Mouse (Mus musculus) forebrain, embryonic 13.5 days (tissue): ENCODE data around the gene Zfp629. TPM values are rescaled to one million over a fixed set of nuclear protein-coding genes. Genes with fewer than 3 reads are reported as not detected.
"Not testable (repeated sequence)": the region's sequence is repeated elsewhere in the genome, so short reads cannot be mapped to it uniquely, and the experiment has no call there.

Experiments
- ATAC-seq: fragments of 200-750 bp; cut with Nextera tagmentation; 2 replicates; pipeline ENCODE4 v1.8.0; 2017
- H3K27ac ChIP-seq: fragments of 300-500 bp; sonication (generic); 2 replicates; pipeline ENCODE4 v1.5.1; 2015; ENCODE audit warnings: inconsistent platforms, mild to moderate bottlenecking, moderate library complexity
- H3K27me3 ChIP-seq: fragments of 300-500 bp; sonication (generic); 2 replicates; pipeline ENCODE4 v1.6.1; 2015; ENCODE audit warnings: mild to moderate bottlenecking, inconsistent platforms
- H3K36me3 ChIP-seq: fragments of 300-500 bp; sonication (generic); 2 replicates; pipeline ENCODE4 v1.6.1; 2015; ENCODE audit warnings: mild to moderate bottlenecking, inconsistent platforms; ENCODE audit not compliant: poor library complexity, severe bottlenecking
- H3K4me1 ChIP-seq: fragments of 300-500 bp; sonication (generic); 2 replicates; pipeline ENCODE4 v1.6.1; 2015; ENCODE audit warnings: inconsistent platforms
- H3K4me2 ChIP-seq: fragments of 300-500 bp; sonication (generic); 2 replicates; pipeline ENCODE4 v1.6.1; 2015; ENCODE audit warnings: inconsistent platforms, mild to moderate bottlenecking, moderate library complexity
- H3K4me3 ChIP-seq: fragments of 300-500 bp; sonication (generic); 2 replicates; pipeline ENCODE4 v1.5.1; 2015; ENCODE audit warnings: mild to moderate bottlenecking, inconsistent platforms
- H3K9ac ChIP-seq: fragments of 300-500 bp; sonication (generic); 2 replicates; pipeline ENCODE4 v1.6.1; 2015; ENCODE audit warnings: mild to moderate bottlenecking, inconsistent platforms
- H3K9me3 ChIP-seq: fragments of 300-500 bp; sonication (generic); replicated peaks from 2 replicates; pipeline ENCODE4 v1.6.1; 2016; ENCODE audit warnings: inconsistent platforms
- WGBS: fragments of 180-500 bp; shearing (Covaris S2); methylation state at CpG from one replicate; pipeline ENCODE4 v1.1.7; 2015; 5-methylcytosine and 5-hydroxymethylcytosine counted together
- polyA plus RNA-seq: library from polyadenylated mRNA; unstranded; fragments of >200 nt; fragmentation: Nextera tagmentation; extraction: Ambion mirVana; gene quantifications from 2 replicates; pipeline ENCODE4 v1.2.1, GENCODE M21; 2015

Gene Zfp629
- 18.6 and 22.0 TPM in 2 replicates for polyA plus RNA-seq

DNA sequence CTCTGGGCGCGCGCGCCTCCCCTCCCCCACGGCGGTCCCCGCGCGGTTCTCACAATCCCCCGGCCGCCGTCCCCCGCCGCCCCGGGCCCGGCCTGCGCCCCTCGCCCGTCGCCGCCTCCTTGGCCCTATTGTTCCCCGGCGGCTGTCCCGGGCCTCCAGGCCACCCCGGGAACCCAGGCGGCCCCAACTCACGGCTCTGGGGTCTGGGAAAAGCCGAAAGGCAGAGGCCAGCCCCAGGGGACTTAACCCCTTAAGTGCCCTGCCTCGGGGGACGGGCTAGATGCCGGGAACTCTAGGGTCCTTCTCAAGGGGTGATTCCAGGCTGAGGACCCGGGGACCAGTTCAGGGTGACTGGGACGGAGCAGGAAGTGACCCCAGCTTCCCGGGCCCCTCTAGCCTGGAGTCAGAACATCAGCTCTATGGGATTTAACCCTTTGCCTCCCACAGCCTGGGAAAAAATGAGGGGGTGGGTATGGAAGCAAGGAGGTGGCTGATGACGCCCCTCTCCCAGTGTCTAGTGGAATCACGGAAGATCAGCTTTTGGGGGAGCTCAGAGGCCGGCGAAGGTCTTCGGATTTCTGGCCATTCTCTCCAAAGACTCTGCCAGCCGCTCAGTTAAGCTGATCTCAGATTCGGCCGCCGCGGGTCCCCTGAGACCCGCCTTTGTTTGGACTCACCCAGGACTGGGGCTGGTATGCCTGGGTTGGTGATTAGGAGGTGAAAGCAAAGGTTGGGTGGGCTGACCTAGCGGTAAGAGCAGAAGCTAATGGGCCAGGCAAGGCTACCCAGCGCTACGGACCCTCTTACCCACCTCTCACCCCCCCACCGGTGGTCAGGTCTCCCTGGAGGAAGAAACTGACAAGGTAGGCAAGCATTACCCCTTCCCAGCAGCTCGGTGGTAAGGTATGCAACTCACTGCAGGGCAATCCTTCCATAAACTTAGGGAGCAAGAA, at the start of gene Zfp629:
TSS of gene Zfp629 (minus strand) at position 907 of the 953 bp plus-strand sequence.
- Histone ChIP-seq H3K4me1 (peaks cover 35% of the 10 kb centered on the region), H3K27ac (peak within 1 kb of the TSS; percentile 79), H3K36me3 (peaks cover 27% of the 10 kb centered on the region), H3K4me2 (peak within 1 kb of the TSS; percentile 92), H3K9ac (peak within 1 kb of the TSS; percentile 96), H3K4me3 (peak within 1 kb of the TSS; percentile 100), H3K27me3 (no peaks in the 10 kb centered on the region), H3K9me3 (no peaks in the 10 kb centered on the region)
- ATAC-seq, result peak; percentile 92
- WGBS, result under 1% methylated on average over 42 of the region's 50 CpGs

DNA sequence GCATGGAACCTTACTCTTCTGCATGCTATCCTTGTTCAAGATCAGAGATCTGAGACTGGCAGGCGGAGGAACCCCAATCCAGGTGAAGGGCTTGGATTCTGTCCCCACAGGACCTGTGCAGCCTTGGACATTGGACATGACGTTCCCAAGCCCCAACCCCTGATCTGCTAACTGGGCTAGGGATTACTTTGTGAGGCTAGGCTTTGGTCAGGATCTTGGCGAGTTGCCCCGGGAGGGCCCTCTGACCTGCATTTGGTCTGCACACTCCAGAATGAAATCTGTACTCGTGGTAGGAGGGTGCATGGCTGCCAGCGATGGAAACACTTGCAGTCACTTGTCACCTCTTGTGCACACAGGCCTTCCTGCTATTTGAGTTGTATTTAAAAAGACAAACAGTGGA, 47.3 kb upstream of the Zfp629 start:
- H3K4me2 ChIP-seq, result no peak overlapping the region
- no peaks in the 10 kb centered on the region for H3K27me3 ChIP-seq
- 87% methylated on average over 6 of the region's 6 CpGs for WGBS
- peaks cover 25% of the 10 kb centered on the region for H3K36me3 ChIP-seq
- no peak overlapping the region for H3K9ac ChIP-seq
- no peak overlapping the region for H3K27ac ChIP-seq
- H3K9me3 ChIP-seq, result no peaks in the 10 kb centered on the region
- no peak overlapping the region for H3K4me3 ChIP-seq
- no peak for ATAC-seq
- no peaks in the 10 kb centered on the region for H3K4me1 ChIP-seq

DNA sequence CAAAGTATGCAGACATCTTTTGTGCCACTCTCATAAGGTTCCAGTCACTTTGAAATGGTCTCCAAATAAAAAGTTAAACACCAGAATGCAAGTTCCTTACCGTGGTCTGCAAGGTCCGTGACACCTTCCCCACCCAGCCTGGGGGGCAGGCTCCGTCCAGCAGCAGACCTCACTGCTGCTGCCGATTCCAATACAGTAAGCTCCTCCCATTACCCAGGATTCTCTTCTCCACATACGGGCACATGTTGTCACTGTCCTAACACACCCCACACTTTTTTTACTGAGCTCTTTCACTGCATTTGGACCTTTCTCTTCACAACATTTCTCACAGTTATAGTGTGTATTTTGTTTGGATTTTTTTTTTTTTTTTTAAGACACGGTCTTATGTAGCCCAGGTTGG, 46.2 kb upstream of the Zfp629 start:
- Histone ChIP-seq H3K36me3 (peaks cover 25% of the 10 kb centered on the region), H3K4me1 (no peaks in the 10 kb centered on the region), H3K9ac (no peak overlapping the region), H3K4me3 (no peak overlapping the region), H3K27ac (no peak overlapping the region), H3K4me2 (no peak overlapping the region), H3K27me3 (no peaks in the 10 kb centered on the region), H3K9me3 (no peaks in the 10 kb centered on the region; the same call in 1 of the 2 replicates)
- WGBS, result 91% methylated on average over 6 of the region's 6 CpGs
- no peak for ATAC-seq

DNA sequence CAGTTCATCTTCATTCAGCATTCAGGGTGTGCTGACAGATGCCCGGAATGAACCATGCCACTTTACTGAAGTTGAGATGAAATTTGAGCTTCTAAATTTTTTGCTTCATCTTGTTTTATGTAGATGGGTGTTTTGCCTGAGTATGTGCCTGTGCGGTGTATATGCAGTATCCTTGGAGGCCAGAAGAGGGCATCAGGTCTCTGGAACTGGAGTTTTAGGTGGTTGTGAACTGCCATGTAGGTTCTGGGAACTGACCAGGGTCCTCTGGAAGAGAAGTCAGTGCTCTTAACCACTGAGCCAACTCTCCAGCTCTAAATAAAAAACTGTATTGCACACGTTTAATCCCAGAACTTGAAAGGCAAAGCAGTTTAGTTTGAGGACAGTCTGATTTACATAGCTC, 45.3 kb upstream of the Zfp629 start:
- WGBS, result 91% methylated on average over 3 of the region's 3 CpGs
- Histone ChIP-seq H3K4me3 (no peak overlapping the region), H3K27me3 (no peaks in the 10 kb centered on the region), H3K4me1 (no peaks in the 10 kb centered on the region), H3K27ac (no peak overlapping the region), H3K4me2 (no peak overlapping the region), H3K36me3 (peaks cover 15% of the 10 kb centered on the region), H3K9me3 (no peaks in the 10 kb centered on the region; the same call in 1 of the 2 replicates), H3K9ac (no peak overlapping the region)
- no peak for ATAC-seq

DNA sequence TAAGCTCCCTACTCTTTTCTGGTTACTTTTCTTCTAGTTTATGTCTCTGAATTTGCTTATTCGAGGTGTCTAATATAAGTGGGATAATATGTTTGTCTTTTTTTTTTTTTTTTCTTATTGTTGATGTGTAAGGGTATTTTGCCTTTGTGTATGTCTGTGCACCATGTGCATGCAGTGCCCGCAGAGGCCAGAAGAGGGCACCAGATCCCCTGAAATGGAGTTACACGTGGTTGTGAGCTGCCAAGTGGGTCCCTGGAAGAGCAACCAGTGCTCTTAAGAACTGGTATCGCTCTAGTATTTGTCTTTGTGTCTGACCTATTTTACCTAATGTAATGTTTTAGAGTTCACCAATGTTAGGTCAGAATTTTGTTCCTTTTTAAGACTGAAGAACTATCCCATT, 41.3 kb upstream of the Zfp629 start:
- Histone ChIP-seq H3K4me1 (no peaks in the 10 kb centered on the region), H3K27me3 (no peaks in the 10 kb centered on the region), H3K4me2 (no peak overlapping the region), H3K4me3 (no peak overlapping the region), H3K36me3 (peaks cover 7% of the 10 kb centered on the region; the same call in 1 of the 2 replicates), H3K9me3 (no peaks in the 10 kb centered on the region; the same call in 1 of the 2 replicates), H3K9ac (no peak overlapping the region), H3K27ac (no peak overlapping the region)
- ATAC-seq, result no peak
- 43% methylated on average over 4 of the region's 4 CpGs for WGBS

DNA sequence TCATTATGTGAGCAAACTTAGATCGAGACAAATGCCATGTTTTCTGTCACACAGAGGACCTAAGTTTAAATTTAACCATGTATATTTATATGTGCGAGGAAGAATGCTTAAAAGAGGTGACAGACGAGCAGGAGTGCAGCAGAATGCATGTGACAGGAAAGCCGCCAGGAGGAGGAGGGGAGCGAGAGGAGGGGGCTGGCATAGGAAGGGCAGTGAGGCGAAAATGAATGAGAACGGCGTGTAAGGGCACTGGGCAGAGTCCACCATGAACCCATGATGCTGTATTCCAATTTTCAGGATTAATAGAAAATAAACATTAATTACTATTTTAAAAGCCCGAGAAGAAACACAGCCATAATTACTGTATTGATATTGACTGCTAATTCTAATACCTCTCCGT, 38.7 kb upstream of the Zfp629 start:
- no peak for ATAC-seq
- 78% methylated on average over 10 of the region's 10 CpGs for WGBS
- Histone ChIP-seq H3K27me3 (no peaks in the 10 kb centered on the region), H3K4me3 (no peak overlapping the region), H3K36me3 (no peaks in the 10 kb centered on the region), H3K27ac (no peak overlapping the region), H3K4me2 (no peak overlapping the region), H3K4me1 (no peaks in the 10 kb centered on the region), H3K9ac (no peak overlapping the region), H3K9me3 (no peaks in the 10 kb centered on the region; the same call in 1 of the 2 replicates)

DNA sequence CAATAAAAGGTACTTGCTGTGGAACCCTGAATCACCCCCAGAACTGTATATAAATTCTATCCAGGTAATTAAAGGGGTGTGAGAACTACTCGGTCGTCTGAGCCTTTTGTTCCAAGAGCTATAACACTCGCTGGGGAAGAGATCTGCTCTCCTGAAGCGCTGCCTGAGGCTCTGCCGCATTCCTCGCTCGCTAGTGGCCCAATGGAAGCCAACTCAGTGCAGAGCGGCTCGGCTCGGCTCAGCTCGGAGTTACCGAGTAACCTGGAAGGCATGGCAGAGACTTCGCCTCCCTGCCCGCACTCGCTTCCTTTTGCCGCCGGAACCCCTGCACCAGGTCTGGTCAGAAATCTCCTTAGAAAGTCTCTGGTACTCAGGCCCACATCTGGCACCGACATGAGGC, 36.5 kb upstream of the Zfp629 start:
- WGBS, result 16% methylated on average over 18 of the region's 18 CpGs
- no peaks in the 10 kb centered on the region for H3K4me1 ChIP-seq
- no peak overlapping the region for H3K27ac ChIP-seq
- H3K27me3 ChIP-seq, result no peaks in the 10 kb centered on the region
- ATAC-seq, result no peak
- no peaks in the 10 kb centered on the region for H3K36me3 ChIP-seq
- no peak overlapping the region for H3K4me3 ChIP-seq
- peak overlapping the region; percentile 32 for H3K4me2 ChIP-seq
- no peak overlapping the region for H3K9ac ChIP-seq
- no peaks in the 10 kb centered on the region; the same call in 1 of the 2 replicates for H3K9me3 ChIP-seq

DNA sequence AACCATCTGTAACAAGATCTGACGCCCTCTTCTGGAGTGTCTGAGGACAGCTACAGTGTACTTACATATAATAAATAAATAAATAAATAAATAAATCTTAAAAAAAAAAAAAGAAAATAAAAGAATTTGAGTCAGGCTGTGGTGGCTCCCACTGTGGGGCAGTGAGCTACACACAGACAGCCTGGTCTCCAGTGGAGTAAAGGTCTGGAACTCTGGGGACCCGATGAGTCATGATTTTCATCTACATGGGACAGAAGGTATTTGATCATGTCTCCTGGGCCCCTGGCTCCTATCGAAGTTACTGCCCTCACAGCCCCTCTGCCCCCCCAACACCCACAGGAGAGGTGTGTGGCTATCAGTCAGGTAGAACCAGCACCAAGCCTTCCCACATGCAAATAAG, 36.0 kb upstream of the Zfp629 start:
- no peak for ATAC-seq
- Histone ChIP-seq H3K27ac (no peak overlapping the region), H3K9ac (no peak overlapping the region), H3K4me3 (no peak overlapping the region), H3K4me2 (no peak overlapping the region), H3K4me1 (no peaks in the 10 kb centered on the region), H3K36me3 (no peaks in the 10 kb centered on the region), H3K27me3 (no peaks in the 10 kb centered on the region), H3K9me3 (no peaks in the 10 kb centered on the region)
- 85% methylated on average over 3 of the region's 3 CpGs for WGBS

DNA sequence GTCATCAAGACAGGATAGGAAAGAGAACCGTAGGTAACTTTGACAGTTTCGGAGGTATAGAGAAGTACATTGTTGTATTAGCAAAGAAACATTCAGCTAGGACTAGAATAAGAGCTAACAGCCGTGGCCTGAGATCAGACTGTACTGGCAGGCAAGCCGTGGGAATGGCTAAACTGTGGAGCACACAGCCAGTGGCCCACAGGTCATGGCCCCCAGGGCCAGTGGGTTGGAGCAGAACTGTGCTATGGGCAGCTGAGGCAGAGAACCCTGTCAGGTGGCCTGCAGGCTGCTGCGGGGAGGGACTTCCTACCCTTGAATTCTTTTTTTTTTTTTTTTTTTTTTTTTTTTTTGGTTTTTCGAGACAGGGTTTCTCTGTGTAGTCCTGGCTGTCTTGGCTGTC, 33.6 kb upstream of the Zfp629 start:
- Histone ChIP-seq H3K4me2 (no peak overlapping the region), H3K36me3 (no peaks in the 10 kb centered on the region), H3K27me3 (no peaks in the 10 kb centered on the region), H3K9ac (no peak overlapping the region), H3K27ac (no peak overlapping the region), H3K4me3 (no peak overlapping the region), H3K9me3 (no peaks in the 10 kb centered on the region), H3K4me1 (no peaks in the 10 kb centered on the region)
- ATAC-seq, result no peak
- WGBS, result 85% methylated on average over 6 of the region's 6 CpGs

DNA sequence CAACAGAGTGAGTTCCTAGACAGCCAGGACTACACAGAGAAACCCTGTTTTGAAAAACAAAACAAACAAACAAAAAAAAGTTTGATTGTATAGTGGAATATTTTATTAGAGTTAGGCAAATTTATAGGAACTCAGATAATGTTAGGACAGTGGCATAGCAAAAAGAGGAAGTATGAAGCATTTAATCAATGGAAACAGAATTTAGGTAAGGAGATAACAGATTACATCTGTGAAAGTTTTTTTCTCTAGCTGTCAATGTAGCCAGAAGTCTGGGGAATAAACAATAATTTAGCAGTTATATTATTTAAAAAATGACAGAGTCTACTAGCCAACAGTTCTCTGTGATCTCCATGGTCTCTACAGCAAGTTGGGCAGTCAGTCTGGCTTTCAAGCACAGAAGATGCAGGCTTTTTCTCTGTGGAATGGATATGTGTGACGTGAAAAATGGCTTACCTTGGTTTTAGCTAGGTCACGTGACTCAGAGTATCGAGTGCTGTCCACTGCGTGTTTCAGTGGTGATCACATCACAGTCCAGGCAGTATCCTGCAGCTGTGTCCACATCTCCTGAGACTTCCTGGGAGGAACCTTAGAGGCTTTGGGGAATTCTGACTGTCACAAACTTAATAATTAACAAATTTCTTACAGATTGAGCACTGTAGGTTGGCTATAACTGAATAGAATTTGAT, 33.1 kb upstream of the Zfp629 start:
- H3K9ac ChIP-seq, result no peak overlapping the region
- no peak for ATAC-seq
- no peaks in the 10 kb centered on the region for H3K36me3 ChIP-seq
- H3K4me1 ChIP-seq, result no peaks in the 10 kb centered on the region
- no peak overlapping the region for H3K27ac ChIP-seq
- no peaks in the 10 kb centered on the region for H3K9me3 ChIP-seq
- 79% methylated on average over 4 of the region's 4 CpGs for WGBS
- H3K4me3 ChIP-seq, result no peak overlapping the region
- no peak overlapping the region for H3K4me2 ChIP-seq
- no peaks in the 10 kb centered on the region for H3K27me3 ChIP-seq

DNA sequence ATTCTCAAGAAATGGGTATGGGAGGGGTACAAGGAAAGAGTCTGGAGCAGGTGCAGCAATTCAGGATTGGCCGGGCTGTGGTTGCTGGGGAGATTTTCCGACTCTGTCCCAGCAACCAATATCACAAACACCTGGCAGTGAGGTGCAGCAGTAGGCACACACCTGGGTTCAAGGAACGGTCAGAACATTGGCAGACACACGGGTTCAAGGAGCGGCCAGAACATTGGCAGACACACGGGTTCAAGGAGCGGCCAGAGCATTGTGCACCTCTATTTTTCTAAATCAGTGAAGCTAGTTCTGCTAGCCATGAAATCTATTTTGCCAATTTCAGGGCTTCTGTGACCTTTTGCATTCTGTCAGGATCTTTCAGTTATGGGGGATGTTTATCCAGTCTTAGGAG, 32.0 kb upstream of the Zfp629 start:
- not testable (repeated sequence) for H3K4me1 ChIP-seq, H3K36me3 ChIP-seq, H3K9me3 ChIP-seq, H3K4me3 ChIP-seq, H3K4me2 ChIP-seq, H3K9ac ChIP-seq, H3K27me3 ChIP-seq, ATAC-seq, H3K27ac ChIP-seq
- WGBS, result 91% methylated on average over 7 of the region's 7 CpGs

DNA sequence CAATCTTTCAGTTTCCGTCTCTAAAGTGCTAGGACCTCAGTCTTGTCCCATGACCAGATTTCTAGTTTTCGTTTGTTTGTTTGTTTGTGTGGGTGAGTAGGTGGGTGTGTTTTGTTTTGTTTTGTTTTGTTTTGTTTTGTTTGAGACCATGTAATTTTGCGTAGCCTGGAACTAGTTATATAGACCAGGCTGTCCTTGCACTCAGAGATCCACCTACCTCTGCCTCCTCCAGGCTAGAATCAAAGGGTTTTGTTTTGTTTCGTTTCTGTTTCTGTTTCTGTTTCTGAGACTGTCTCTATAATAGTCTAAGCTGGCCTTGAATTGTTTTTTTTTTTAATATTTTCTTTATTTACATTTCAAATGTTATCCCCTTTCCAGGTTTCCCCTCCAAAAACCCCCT, 30.8 kb upstream of the Zfp629 start:
- no peaks in the 10 kb centered on the region for H3K36me3 ChIP-seq
- no peaks in the 10 kb centered on the region for H3K27me3 ChIP-seq
- H3K9ac ChIP-seq, result no peak overlapping the region
- ATAC-seq, result no peak
- WGBS, result 93% methylated on average over 4 of the region's 4 CpGs
- no peak overlapping the region for H3K27ac ChIP-seq
- no peak overlapping the region for H3K4me3 ChIP-seq
- no peak overlapping the region for H3K4me2 ChIP-seq
- no peaks in the 10 kb centered on the region for H3K9me3 ChIP-seq
- H3K4me1 ChIP-seq, result no peaks in the 10 kb centered on the region
